Mouse (Mus musculus) erythroblast, adult 5-6 weeks (primary cell): ENCODE results near the gene Opn5. TPM values are rescaled to one million over a fixed set of nuclear protein-coding genes. Genes with fewer than 3 reads are reported as not detected.

Experiments
- ATAC-seq: replicated peaks from 2 replicates; pipeline ENCODE4 v1.8.0; 2016; ENCODE audit warnings: moderate number of reproducible peaks, mild to moderate bottlenecking, moderate TSS enrichment, inconsistent platforms; ENCODE audit not compliant: poor library complexity, low FRiP score, severe bottlenecking
- total RNA-seq, 2 experiments: library from RNA; stranded (forward) in 1 of 2; stranded (reverse) in 1 of 2; fragments of 150-400 nt in 1 of 2; fragments of 200-764, 138-1000 nt in 1 of 2; gene quantifications; 2 replicates each; pipeline versions ENCODE4 v1.2.3 to v1.2.4; 2015 to 2017; ENCODE audit warnings: low replicate concordance in 2 of 2

Opn5 gene
- not detected in 2 replicates for total RNA-seq (2015; ENCODE audit: low replicate concordance)
- not detected in 2 replicates for total RNA-seq (2017; ENCODE audit: low replicate concordance)

DNA sequence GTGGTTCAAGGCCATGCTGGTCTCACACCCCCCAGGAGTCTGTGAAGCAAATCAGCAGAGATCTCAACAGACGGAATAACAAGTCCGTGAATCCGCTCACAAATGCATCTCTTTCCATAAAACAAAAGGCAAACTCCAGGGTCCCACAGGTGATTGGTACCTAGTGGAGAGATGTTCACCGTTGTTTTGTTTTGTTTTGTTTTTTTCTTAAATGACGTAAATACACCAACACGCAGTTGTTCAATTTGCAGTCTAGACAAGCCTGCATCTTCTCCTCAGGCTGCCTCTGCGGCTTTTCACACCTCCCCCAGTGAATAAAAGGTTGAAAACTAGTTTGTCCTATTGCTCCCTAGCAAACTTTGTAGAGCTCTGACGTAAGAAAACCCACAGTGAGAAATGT is at the start of gene Opn5:
TSS of gene Opn5 (minus strand) at position 101 of the 400 bp plus-strand sequence.
- ATAC-seq, result no peak

DNA sequence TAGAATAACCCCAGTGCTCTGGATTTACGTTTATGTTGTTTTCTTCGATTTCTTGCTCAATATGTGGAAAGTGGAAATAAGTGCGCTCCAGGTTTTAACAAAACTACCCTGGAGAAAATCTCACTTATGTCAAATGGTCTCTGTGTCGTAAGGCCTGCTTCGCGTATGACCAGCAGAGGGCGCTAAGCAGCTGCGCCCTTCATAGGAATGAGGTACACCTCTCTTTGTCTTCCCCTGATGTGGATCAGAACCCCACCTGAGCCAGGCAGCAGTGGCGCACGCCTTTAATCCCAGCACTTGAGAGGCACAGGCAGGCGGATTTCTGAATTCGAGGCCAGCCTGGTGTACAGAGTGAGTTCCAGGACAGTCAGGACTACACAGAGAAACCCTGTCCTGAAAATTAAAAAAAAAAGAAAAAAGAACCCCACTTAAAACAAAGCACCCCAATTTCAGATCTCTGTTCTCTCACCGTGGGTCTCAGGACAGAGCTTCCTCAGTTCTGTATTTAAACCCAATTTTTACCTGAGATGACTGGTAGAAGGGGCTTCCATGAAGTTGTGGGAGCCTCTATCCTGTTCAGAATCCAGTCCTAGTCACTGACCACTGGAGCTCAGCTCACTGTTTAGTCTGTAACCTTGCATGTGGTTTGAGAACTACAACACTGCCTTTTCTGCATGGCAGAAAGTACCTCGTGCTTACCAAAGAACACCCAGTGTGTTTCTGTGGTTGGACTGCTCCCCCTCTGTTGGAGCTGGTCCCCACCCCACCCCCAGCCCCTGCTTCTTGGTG is 47.6 kb upstream of the Opn5 start:
- no peak for ATAC-seq

DNA sequence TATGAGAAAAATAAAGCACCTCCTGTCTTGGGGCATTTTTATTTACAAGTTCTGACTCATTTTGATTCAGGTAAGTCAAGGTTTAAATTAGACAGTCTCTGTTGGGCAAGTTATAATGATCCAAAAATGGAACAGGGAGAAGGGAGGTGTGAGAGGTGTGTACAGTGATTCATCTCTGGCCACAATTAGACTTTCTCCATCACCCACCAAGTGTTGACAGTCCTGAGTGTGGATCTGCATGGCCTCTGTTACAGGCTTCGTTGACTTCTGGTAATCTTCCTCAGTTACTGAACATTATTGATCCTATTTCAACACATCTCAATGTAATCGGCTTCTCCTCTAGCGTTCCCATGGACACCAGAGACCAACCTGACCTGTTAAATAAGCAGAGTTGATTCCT is 32.2 kb upstream of the Opn5 start:
- no peak for ATAC-seq

DNA sequence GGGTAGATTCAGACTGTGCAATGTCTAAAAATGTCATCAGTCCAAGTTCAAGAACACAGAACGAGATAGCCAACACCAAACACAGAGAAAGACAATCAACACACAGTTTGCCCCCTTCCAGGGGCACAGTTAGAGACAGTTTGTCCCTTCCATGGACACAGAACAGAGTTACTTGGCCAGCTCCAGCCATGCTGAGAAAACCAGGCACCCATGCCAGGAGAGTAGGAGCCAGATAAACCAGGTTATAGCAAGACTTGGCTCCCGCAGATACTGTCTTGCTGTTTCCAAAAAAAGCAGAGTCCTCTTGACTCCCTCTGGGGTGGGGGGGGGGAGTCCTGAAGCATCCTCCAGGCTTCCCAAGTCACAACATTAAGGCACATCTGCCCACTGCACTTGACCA is 19.0 kb upstream of the Opn5 start:
- no peak for ATAC-seq

DNA sequence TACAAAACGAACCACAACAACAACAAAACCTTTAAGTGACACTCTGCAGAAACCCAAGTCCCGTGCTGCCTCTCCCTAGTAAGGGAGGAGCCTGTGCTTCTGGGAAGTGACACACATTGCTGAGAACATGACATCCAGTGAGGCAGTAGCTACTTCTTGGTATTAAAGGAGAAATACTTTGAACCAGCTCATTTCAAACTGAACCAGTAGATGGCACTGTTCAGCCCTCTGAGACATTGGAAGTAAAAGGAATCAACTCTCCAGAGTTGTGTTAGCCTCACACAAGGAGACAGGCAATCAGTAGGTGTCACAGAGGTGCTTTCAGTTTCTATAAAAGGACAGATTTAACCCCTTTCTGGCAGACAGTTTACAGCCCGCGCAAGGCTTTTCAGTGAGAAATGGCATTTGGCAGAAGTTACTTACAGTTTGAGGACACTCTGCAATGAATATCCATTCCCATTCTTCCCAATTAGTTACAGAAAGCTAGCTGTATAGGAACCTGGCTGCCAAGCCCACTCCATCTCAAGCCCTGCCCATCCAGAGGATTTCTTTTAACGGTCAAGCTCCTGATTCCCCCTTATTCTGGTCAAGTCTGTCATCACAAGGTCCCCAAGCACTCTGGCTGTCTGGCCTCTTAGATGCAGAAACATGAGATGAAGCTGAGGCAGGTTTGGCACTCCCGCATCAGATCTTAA is 2.0 kb upstream of the Opn5 start:
- ATAC-seq, result no peak

DNA sequence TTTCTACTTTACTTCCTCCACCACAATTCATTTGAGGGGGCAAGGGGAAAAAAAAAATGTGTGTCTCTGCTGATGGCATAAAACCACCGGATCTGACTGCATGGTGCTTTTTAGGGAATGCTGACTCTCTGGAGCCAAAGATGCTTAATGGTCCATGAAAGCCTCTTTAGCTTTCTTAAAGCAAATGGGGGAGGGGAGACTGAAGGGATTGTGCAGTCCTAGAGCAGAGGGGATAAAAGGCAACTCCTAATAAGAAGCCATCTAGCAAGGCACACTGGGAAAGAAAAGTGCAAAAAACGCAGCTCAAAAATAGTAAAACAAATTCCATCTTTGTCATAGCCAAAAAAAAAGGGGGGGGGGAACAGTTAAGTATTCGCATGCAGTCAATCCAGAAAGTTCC is 2.9 kb downstream of the Opn5 start:
- ATAC-seq, result no peak

DNA sequence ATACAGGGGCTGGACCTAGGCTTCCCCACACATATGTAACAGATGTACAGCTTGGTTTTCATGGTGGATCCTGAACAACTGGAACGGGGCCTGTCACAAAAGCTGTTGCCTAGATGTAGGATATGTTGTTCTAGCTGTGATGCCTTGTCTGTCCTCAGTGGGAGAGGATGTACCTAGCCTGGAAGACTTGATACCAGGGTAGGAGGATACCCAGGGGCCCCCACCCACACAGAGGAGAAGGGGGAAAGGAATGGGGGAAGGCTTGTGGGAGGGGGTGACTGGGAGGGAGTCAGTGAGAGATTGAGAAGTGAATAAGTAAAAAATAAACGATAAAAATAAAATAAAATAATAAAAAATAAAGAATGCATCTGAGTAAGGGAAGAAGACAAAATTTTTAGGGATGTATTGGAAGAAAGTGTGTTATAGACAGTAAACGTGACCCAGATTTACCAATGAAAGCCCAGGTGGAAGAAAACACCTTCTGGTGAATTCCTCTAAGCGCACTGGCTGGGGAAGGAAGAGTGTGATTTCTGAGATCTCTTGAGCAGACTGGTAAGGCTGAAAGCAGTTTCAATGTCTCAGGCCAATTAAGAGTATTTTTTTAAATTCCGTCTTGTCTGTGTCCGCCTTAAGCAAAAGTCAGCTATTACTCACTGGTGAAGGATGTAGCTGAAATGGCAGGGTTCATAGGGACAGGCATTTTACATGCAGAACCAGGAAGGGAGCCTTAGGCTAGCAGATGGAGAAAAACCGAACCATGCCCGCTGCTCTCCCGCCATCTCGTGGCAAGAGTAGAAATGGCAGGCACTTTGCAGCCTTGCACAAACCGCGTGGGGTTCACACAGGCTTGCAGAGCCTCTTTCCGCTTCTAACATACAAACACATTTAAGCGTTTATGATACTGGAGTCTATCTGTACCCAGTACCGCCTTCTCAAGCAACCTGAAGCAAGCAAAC is 8.1 kb downstream of the Opn5 start:
- no peak for ATAC-seq

DNA sequence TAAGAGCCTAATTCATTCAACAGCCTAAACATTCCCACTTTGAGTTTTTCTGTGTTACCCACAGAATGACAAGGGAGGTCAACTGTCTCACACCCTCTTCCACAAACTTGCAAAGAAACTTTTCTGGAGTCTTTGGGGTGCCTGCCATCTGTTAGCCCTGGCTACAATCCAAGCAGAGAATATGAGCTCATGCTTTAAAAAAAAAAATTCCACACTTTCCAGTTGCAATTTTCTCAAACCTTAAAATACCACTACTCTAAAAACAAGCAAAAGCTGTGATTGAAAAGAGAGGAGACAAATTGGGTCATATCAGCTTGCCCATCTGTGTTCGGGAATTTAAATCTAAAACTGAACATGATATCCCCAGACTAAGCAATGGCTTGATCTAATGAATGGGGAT is 24.7 kb downstream of the Opn5 start:
- ATAC-seq, result no peak

DNA sequence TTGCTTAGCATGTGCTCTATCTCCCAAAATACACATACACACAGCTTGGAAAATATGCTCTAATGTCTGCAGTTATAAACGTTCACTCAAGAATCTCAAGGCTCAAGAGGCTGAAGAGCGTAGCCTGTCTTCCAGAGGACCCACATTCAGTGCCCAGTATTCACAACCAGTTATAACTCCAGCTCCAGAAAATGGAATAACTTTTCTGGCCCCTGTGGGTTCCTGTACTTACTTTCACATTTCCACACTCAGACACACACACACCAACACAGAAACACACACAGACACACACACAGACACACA is 28.2 kb downstream of the Opn5 start:
- no peak for ATAC-seq

DNA sequence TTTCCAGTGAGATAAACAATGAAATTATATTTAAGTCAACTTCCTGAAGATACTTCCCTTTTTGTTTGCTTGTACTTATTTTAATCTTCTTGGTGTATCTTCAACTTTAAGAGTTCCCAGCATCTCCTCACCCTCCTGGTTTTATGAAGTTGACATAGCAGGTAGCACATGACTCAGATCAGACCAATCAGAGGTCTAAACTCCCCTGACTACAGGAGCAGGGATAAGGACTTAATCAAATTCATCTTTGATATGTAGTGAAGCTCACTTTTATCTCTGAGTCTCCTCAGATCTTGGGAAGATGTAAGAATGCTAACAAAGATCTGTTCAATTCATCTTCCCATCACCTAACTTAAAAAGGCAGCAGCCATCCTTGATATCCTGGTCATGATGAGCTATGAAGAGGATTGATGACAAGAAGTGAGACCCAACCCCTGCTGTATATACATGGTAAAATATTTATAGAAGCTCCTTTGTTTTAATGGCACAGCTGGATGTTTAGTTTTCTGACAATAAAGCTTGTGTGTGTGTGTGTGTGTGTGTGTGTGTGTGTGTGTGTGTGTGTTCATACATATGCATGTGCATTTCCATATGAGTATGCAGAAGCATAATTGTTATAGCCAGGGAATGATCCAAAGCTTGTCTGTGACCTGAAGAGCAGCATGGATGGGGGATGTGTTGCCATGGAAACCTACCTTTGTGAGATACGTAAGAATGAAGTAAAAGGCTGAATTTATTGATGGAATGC is 28.7 kb downstream of the Opn5 start:
- ATAC-seq, result no peak

DNA sequence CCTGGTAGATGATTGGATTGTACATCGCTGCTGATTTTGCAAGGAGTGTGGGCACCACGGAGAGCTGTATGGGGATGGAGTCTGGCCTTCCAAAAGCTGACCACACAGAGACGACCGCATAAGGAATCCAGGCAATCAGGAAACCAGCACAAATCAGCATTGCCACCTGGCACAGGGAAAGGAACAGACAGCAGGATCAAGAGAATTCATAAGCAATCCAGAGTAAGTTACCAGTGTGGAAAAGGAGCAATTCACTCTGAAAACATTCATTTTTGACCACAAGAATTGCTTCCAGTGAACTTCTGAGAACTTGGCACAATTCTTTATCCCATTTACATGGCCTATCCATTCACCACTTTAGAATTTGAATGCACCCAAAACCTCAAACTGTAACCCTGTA is 30.6 kb downstream of the Opn5 start:
- ATAC-seq, result no peak

DNA sequence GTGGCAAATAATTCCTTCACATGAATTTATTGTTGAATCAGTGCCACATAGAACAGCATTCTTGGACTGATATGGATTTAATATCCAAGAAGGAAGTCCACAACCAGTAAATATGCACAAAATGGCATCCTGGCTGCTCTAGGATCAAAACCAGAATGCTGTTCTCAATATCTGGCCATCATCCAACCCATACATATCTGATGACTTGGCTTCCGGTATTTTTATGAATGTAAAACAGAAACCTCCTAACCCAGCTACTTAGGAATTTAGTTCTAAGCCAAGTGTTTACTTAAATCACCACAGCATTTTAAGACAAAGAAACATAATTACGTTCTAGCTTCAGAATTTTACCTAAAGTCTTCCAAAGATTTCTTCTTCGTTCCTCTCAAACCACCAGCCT is 31.0 kb downstream of the Opn5 start:
- no peak for ATAC-seq

DNA sequence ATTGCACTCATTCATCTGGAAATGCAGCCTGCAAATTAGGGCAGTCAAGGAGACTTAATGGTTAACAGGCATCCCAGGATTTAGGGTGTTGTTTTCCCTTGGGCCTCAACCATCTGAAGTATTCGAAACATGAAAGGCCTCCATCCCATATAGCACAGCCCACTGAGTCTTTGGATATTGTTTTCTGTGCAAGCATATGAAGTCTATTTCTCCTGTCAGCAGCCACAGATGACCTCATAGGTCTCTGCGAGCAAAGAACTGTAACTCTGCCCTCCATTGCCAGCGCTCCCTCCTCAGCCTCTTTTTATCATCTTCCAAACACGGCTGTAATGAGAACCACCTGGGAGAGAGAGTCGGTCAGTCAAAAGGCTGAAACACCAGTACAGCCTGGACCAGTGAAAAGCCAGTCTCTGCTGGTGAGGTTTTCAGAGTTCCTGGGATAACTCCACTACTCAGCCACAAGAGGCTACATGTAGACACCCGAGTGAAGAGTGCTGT is 34.5 kb downstream of the Opn5 start:
- ATAC-seq, result no peak

DNA sequence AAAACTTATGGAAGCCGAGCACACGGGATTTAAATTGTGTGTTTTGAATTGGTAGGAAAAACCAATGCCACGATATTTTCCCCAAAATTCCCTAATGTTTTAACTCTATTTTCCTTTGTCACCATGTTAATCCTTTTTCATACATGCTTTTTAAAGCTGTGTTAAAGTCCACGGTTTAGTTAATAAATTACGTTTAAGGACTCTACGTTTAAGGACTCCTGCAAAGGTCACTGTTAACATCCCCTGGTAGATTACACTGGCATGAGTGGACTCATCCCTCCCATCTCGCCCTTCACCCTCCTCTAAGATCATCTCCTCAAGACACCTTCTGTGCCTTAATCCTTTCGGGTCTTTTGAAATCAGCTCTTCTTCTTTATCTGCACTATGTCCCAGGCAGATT is 37.4 kb downstream of the Opn5 start:
- ATAC-seq, result no peak

DNA sequence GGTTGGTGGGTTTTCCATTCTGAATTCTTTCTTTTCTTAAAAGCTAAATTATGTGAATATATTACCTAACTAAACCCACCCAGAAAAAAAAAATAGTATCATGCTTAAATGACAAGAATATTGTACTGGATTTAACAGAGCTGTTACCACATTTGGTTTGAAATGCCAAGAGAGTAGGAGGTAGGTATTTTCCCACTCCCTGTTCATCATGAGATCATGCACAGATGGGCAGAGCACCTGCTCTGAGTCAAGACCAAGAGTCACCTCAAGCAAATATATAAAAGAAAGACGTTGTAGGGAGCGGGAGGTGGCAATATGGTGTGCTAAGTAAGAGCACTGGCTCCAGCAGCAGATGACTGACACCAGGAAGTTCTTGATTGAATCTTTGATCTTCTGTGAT is 61.6 kb downstream of the Opn5 start:
- ATAC-seq, result no peak

DNA sequence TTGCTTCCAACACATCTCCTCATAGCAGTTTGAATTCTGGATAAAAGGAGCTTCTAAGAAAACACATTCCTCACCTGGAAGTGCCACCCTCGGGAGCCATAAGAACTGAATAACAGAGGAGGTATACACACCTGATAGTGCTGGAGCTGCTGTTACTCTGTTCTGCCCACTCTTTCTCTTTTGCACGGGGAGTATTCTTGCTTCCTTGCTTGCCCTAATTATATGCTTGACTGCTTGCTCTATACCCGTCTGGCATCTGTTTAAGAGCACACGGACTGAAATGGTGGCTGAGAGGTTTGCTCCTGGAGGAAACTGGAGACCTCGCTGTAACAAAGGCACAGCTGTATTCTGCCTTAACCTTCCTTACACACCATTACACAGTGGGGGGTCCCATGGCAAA is 81.0 kb downstream of the Opn5 start:
- ATAC-seq, result no peak

DNA sequence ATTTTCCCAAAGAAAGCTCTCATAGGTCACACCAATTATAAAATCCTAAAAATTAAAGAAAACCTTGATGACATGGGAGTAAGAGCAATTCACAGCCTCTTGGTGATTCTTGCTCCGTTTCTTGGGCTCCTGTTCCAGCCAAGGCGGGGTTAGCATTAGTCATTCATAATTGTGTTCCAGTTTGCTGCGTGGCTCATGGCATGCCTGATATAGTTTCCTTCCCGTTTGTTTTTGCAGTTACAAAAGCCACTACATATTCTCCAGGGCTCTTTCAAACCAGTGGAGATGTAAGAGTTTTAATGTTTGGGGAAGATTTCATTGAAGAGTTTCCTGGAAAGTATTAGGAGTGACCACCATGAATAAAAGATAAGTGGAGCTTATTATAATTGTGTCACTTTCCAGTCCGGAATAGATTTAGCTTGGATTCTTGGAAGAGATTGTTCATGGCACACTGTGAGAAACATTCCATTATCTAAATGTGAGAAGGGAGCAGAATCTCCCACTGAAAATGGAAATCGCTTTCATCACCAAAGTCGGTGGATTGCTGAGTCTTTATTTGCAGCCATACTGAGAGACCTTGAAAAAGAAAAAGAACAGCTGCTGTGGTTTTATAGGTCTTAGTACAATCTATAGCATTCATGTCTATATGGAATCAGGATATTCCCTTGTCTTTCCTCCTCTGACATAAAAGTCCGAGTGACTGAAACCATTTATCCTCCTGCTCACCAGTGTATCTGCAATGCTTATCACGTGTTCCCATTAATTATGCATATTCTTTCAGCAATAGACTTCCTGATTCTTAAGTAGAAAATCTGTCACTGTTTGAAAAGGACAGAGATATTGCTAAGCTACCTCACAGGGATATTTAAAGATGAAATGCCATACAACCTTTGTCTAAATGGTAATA is 101.6 kb downstream of the Opn5 start:
- no peak for ATAC-seq
